Mouse (Mus musculus): ENCODE data around the gene Gm13212. TPM values are rescaled to one million over a fixed set of nuclear protein-coding genes. Genes with fewer than 3 reads are reported as not detected.

Gm13212 gene
- total RNA-seq, 2 experiments from 2014 or later, result 0.18 to 0.29 TPM

Other genes starting within 250 kb of the Gm13212 start
- under 1 TPM; 0.41 to 0.48 TPM for gene Zfp990, start 74.4 kb upstream of the Gm13212 start, total RNA-seq (2021)
- under 1 TPM in 1 of 2 experiments, not detected in 1; 0.21 TPM for gene Zfp980, start 85.5 kb downstream of the Gm13212 start, total RNA-seq (2021)